Mouse (Mus musculus) gastrocnemius, postnatal 14 days (tissue): Measurements from ENCODE around the gene Gm27029. TPM values are rescaled to one million over a fixed set of nuclear protein-coding genes. Genes with fewer than 3 reads are reported as not detected.
"Not testable (repeated sequence)": the region's sequence is repeated elsewhere in the genome, so short reads cannot be mapped to it uniquely, and the experiment has no call there.

ENCODE experiments used
- DNase-seq: peaks from one replicate; pipeline ENCODE4 v3.0.0; 2021; ENCODE audit warnings: mixed read lengths
- intact Hi-C: fragments of 180-260 bp; cut with DNase I; formaldehyde crosslinking; loops from one replicate; pipeline ENCODE4 v1.15.1; 2025; ENCODE audit warnings: low total_unique reads
- total RNA-seq, 2 experiments: library from RNA; stranded (reverse); gene quantifications; 2 replicates each; pipeline ENCODE4 v1.2.3; 2021

Gene Gm27029
- total RNA-seq, 2 experiments from 2014 or later, result 3.2 to 4.1 TPM

- intact Hi-C loops, result no loop called here
- DNase-seq, result no peak
Measured at GRCm38 (mm10) chr11:101433396-101433795, 8.8 kb upstream of the Gm27029 start.

GRCm38 (mm10) chr11:101431327-101431726 lies 6.7 kb upstream of the Gm27029 start:
- intact Hi-C loops, result no loop called here
- DNase-seq, result no peak

- intact Hi-C loops, result no loop called here
- DNase-seq, result no peak
Measured at GRCm38 (mm10) chr11:101426165-101426564, 1.6 kb upstream of the Gm27029 start.

- intact Hi-C loops, result no loop called here
- DNase-seq, result peak; percentile 99
Measured at GRCm38 (mm10) chr11:101424925-101425813, 573 bp upstream of the Gm27029 start, which contains the start of the genes Rundc1 and Ptges3l. Gene Rundc1 (plus strand): TSS chr11:101425085. Gene Ptges3l (minus strand): TSS chr11:101425333.

GRCm38 (mm10) chr11:101420148-101420547 lies 4.4 kb downstream of the Gm27029 start:
- no peak for DNase-seq
- intact Hi-C loops, result no loop called here

GRCm38 (mm10) chr11:101419610-101420009 lies 5.0 kb downstream of the Gm27029 start:
- intact Hi-C loops, result no loop called here
- no peak for DNase-seq

GRCm38 (mm10) chr11:101418991-101419390 lies 5.6 kb downstream of the Gm27029 start:
- no peak for DNase-seq
- intact Hi-C loops, result no loop called here

GRCm38 (mm10) chr11:101417101-101417855 lies 7.3 kb downstream of the Gm27029 start, which contains the start of gene Aarsd1:
Gene Aarsd1 (minus strand): TSS chr11:101417615.
- intact Hi-C loops, result no loop called here
- peak; percentile 88 for DNase-seq

- no peak for DNase-seq
- intact Hi-C loops, result no loop called here
Measured at GRCm38 (mm10) chr11:101416433-101417100, 8.0 kb downstream of the Gm27029 start.

GRCm38 (mm10) chr11:101415306-101415705 lies 9.3 kb downstream of the Gm27029 start:
- intact Hi-C loops, result no loop called here
- no peak for DNase-seq

- intact Hi-C loops, result loop anchor here (2.0 to 10.0 kb wide), 2 partner anchors 72 to 180 kb away; no protein-coding TSS in a partner anchor
- DNase-seq, result peak; percentile 75
Measured at GRCm38 (mm10) chr11:101395110-101395509, 29.5 kb downstream of the Gm27029 start.

GRCm38 (mm10) chr11:101381817-101382216 lies 42.8 kb downstream of the Gm27029 start:
- intact Hi-C loops, result no loop called here
- no peak for DNase-seq

GRCm38 (mm10) chr11:101378926-101379325 lies 45.7 kb downstream of the Gm27029 start:
- intact Hi-C loops, result no loop called here

GRCm38 (mm10) chr11:101378196-101378595 lies 46.4 kb downstream of the Gm27029 start:
- intact Hi-C loops, DNase-seq: not testable (repeated sequence)

More at GRCm38 (mm10) chr11:101378926-101379325, 45.7 kb downstream of the Gm27029 start:
- DNase-seq, result no peak

- intact Hi-C loops, result no loop called here
- DNase-seq, result no peak
Measured at GRCm38 (mm10) chr11:101374421-101374938, 50.1 kb downstream of the Gm27029 start.

GRCm38 (mm10) chr11:101370141-101370540 lies 54.5 kb downstream of the Gm27029 start:
- intact Hi-C loops, result no loop called here
- no peak for DNase-seq

- intact Hi-C loops, result no loop called here
Measured at GRCm38 (mm10) chr11:101367326-101367935, 57.2 kb downstream of the Gm27029 start, which contains the start of gene G6pc. Gene G6pc (plus strand): TSS chr11:101367561.

GRCm38 (mm10) chr11:101364531-101364931 lies 60.1 kb downstream of the Gm27029 start:
- no peak for DNase-seq
- intact Hi-C loops, result no loop called here

More at GRCm38 (mm10) chr11:101367326-101367935, 57.2 kb downstream of the Gm27029 start, which contains the start of gene G6pc:
- no peak for DNase-seq

- no peak for DNase-seq
Measured at GRCm38 (mm10) chr11:101360651-101361113, 63.9 kb downstream of the Gm27029 start.

More at GRCm38 (mm10) chr11:101360651-101361113, 63.9 kb downstream of the Gm27029 start:
- intact Hi-C loops, result no loop called here
